Mouse (Mus musculus): ENCODE data around the gene Tmem270. TPM values are rescaled to one million over a fixed set of nuclear protein-coding genes. Genes with fewer than 3 reads are reported as not detected.

Tmem270 gene
- total and polyA plus RNA-seq, 2 experiments from 2014 or later = 0.19 TPM; not detected in 1

- Histone ChIP-seq H3K9ac (replicated peaks; ENCODE audit: low read length, poor library complexity, severe bottlenecking) (no peak overlapping the region), H3K27me3 (ENCODE audit: insufficient read depth, low read length) (no peaks in the 10 kb centered on the region), H3K4me2 (ENCODE audit: low read depth, low read length, poor library complexity, severe bottlenecking) (no peak overlapping the region), H3K36me3 (ENCODE audit: insufficient read depth, low read length) (no peaks in the 10 kb centered on the region), H3K4me1 (ENCODE audit: insufficient read depth, low read length) (no peaks in the 10 kb centered on the region), H3K4me3 (ENCODE audit: low read depth, low read length) (no peak overlapping the region), H3K9me3 (ENCODE audit: low read length) (no peaks in the 10 kb centered on the region), H3K27ac (ENCODE audit: low read depth, low read length) (no peak overlapping the region)
- TF ChIP-seq CTCF (IDR thresholded peaks at IDR 0.05) = no peak
- 88% methylated on average over 8 of the region's 8 CpGs for WGBS
- DNase-seq (ENCODE audit: low spot score) (no peak), ATAC-seq (ENCODE audit: low FRiP score) (no peak)
Observed at GRCm38 (mm10) chr5:134873034-134873433, 33.5 kb downstream of the Tmem270 start.

GRCm38 (mm10) chr5:134872597-134872996 is 33.9 kb downstream of the Tmem270 start:
- Histone ChIP-seq H3K9ac (replicated peaks; ENCODE audit: low read length, poor library complexity, severe bottlenecking) (no peak overlapping the region), H3K9me3 (ENCODE audit: low read length) (no peaks in the 10 kb centered on the region), H3K4me3 (ENCODE audit: low read depth, low read length) (no peak overlapping the region), H3K4me1 (ENCODE audit: insufficient read depth, low read length) (no peaks in the 10 kb centered on the region), H3K27ac (ENCODE audit: low read depth, low read length) (no peak overlapping the region), H3K4me2 (ENCODE audit: low read depth, low read length, poor library complexity, severe bottlenecking) (no peak overlapping the region), H3K27me3 (ENCODE audit: insufficient read depth, low read length) (no peaks in the 10 kb centered on the region), H3K36me3 (ENCODE audit: insufficient read depth, low read length) (no peaks in the 10 kb centered on the region)
- ATAC-seq (ENCODE audit: low FRiP score) = no peak
- TF ChIP-seq CTCF (IDR thresholded peaks at IDR 0.05) = no peak
- DNase-seq (ENCODE audit: low spot score) = no peak
- WGBS = 78% methylated on average over 5 of the region's 5 CpGs

GRCm38 (mm10) chr5:134868506-134868905 is 38.0 kb downstream of the Tmem270 start:
- Histone ChIP-seq H3K9ac (replicated peaks; ENCODE audit: low read length, poor library complexity, severe bottlenecking) (no peak overlapping the region), H3K36me3 (ENCODE audit: insufficient read depth, low read length) (no peaks in the 10 kb centered on the region), H3K27ac (ENCODE audit: low read depth, low read length) (no peak overlapping the region), H3K9me3 (ENCODE audit: low read length) (no peaks in the 10 kb centered on the region), H3K4me3 (ENCODE audit: low read depth, low read length) (no peak overlapping the region), H3K4me1 (ENCODE audit: insufficient read depth, low read length) (no peaks in the 10 kb centered on the region), H3K27me3 (ENCODE audit: insufficient read depth, low read length) (no peaks in the 10 kb centered on the region), H3K4me2 (ENCODE audit: low read depth, low read length, poor library complexity, severe bottlenecking) (no peak overlapping the region)
- 81% methylated on average over 5 of the region's 5 CpGs for WGBS
- DNase-seq (ENCODE audit: low spot score) = no peak
- ATAC-seq (ENCODE audit: low FRiP score) = no peak
- no peak for TF ChIP-seq CTCF (IDR thresholded peaks at IDR 0.05)

- Histone ChIP-seq H3K4me3 (ENCODE audit: low read depth, low read length) (no peak overlapping the region), H3K36me3 (ENCODE audit: insufficient read depth, low read length) (no peaks in the 10 kb centered on the region), H3K9me3 (ENCODE audit: low read length) (no peaks in the 10 kb centered on the region), H3K4me2 (ENCODE audit: low read depth, low read length, poor library complexity, severe bottlenecking) (no peak overlapping the region), H3K27ac (ENCODE audit: low read depth, low read length) (no peak overlapping the region), H3K27me3 (ENCODE audit: insufficient read depth, low read length) (no peaks in the 10 kb centered on the region), H3K4me1 (ENCODE audit: insufficient read depth, low read length) (no peaks in the 10 kb centered on the region), H3K9ac (replicated peaks; ENCODE audit: low read length, poor library complexity, severe bottlenecking) (no peak overlapping the region)
- no peak for DNase-seq (ENCODE audit: low spot score)
- 72% methylated on average over 18 of the region's 18 CpGs for WGBS
- TF ChIP-seq CTCF (IDR thresholded peaks at IDR 0.05) = no peak
- no peak for ATAC-seq (ENCODE audit: low FRiP score)
Observed at GRCm38 (mm10) chr5:134867320-134868144, 39.0 kb downstream of the Tmem270 start.

- H3K9ac ChIP-seq (replicated peaks; ENCODE audit: low read length, poor library complexity, severe bottlenecking) = no peak overlapping the region
- no peak for ATAC-seq (ENCODE audit: low FRiP score)
- DNase-seq (ENCODE audit: low spot score) = peak; percentile 12
- H3K36me3 ChIP-seq (ENCODE audit: insufficient read depth, low read length) = no peaks in the 10 kb centered on the region
- TF ChIP-seq CTCF (IDR thresholded peaks at IDR 0.05) = peak; percentile 17; the same call in 1 of the 2 replicates
- no peaks in the 10 kb centered on the region for H3K4me1 ChIP-seq (ENCODE audit: insufficient read depth, low read length)
- no peak overlapping the region for H3K4me2 ChIP-seq (ENCODE audit: low read depth, low read length, poor library complexity, severe bottlenecking)
- no peak overlapping the region for H3K4me3 ChIP-seq (ENCODE audit: low read depth, low read length)
- 58% methylated on average over 8 of the region's 8 CpGs for WGBS
- H3K27me3 ChIP-seq (ENCODE audit: insufficient read depth, low read length) = no peaks in the 10 kb centered on the region
- H3K27ac ChIP-seq (ENCODE audit: low read depth, low read length) = no peak overlapping the region
- H3K9me3 ChIP-seq (ENCODE audit: low read length) = no peaks in the 10 kb centered on the region
Observed at GRCm38 (mm10) chr5:134865158-134865557, 41.4 kb downstream of the Tmem270 start.

- ATAC-seq (ENCODE audit: low FRiP score) = no peak
- TF ChIP-seq CTCF (IDR thresholded peaks at IDR 0.05) = no peak
- H3K4me1 ChIP-seq (ENCODE audit: insufficient read depth, low read length) = no peaks in the 10 kb centered on the region
- no peaks in the 10 kb centered on the region for H3K36me3 ChIP-seq (ENCODE audit: insufficient read depth, low read length)
- H3K4me2 ChIP-seq (ENCODE audit: low read depth, low read length, poor library complexity, severe bottlenecking) = no peak overlapping the region
- no peak overlapping the region for H3K27ac ChIP-seq (ENCODE audit: low read depth, low read length)
- no peaks in the 10 kb centered on the region for H3K27me3 ChIP-seq (ENCODE audit: insufficient read depth, low read length)
- 74% methylated on average over 16 of the region's 16 CpGs for WGBS
- DNase-seq (ENCODE audit: low spot score) = no peak
- no peak overlapping the region for H3K9ac ChIP-seq (replicated peaks; ENCODE audit: low read length, poor library complexity, severe bottlenecking)
- H3K9me3 ChIP-seq (ENCODE audit: low read length) = no peaks in the 10 kb centered on the region
- no peak overlapping the region for H3K4me3 ChIP-seq (ENCODE audit: low read depth, low read length)
Observed at GRCm38 (mm10) chr5:134861902-134862497, 44.5 kb downstream of the Tmem270 start.

All from midbrain, postnatal 0 days (tissue).